Mouse (Mus musculus) midbrain, embryonic 11.5 days (tissue): ENCODE results near the gene Tent5b. TPM values are rescaled to one million over a fixed set of nuclear protein-coding genes. Genes with fewer than 3 reads are reported as not detected.

Source experiments
- ATAC-seq: fragments of 200-750 bp; cut with Nextera tagmentation; 2 replicates; pipeline ENCODE4 v1.8.0; 2017; ENCODE audit warnings: moderate TSS enrichment, moderate library complexity; ENCODE audit not compliant: low FRiP score
- DNase-seq: peaks from one replicate; pipeline ENCODE4 v3.0.0; 2015; ENCODE audit warnings: low spot score; ENCODE audit errors: missing footprints
- H3K27ac ChIP-seq: fragments of 300-500 bp; sonication (generic); 2 replicates; pipeline ENCODE4 v1.5.1; 2014; ENCODE audit warnings: low read depth, low read length
- H3K27me3 ChIP-seq: fragments of 300-500 bp; sonication (generic); 2 replicates; pipeline ENCODE4 v1.6.1; 2014; ENCODE audit warnings: mild to moderate bottlenecking, low read length, moderate library complexity, mixed read lengths; ENCODE audit not compliant: control insufficient read depth, insufficient read depth
- H3K36me3 ChIP-seq: fragments of 300-500 bp; sonication (generic); 2 replicates; pipeline ENCODE4 v1.6.1; 2014; ENCODE audit warnings: mild to moderate bottlenecking, low read length, moderate library complexity, mixed read lengths; ENCODE audit not compliant: control insufficient read depth, insufficient read depth
- H3K4me1 ChIP-seq: fragments of 300-500 bp; sonication (generic); 2 replicates; pipeline ENCODE4 v1.6.1; 2014; ENCODE audit warnings: low read length; ENCODE audit not compliant: control insufficient read depth, insufficient read depth
- H3K4me2 ChIP-seq: fragments of 300-500 bp; sonication (generic); 2 replicates; pipeline ENCODE4 v1.6.1; 2014; ENCODE audit warnings: mild to moderate bottlenecking, moderate library complexity
- H3K4me3 ChIP-seq: fragments of 300-500 bp; sonication (generic); 2 replicates; pipeline ENCODE4 v1.5.1; 2014; ENCODE audit warnings: low read depth, low read length
- H3K9ac ChIP-seq: fragments of 300-500 bp; sonication (generic); 2 replicates; pipeline ENCODE4 v1.6.1; 2014; ENCODE audit warnings: low read length
- H3K9me3 ChIP-seq: fragments of 300-500 bp; sonication (generic); 2 replicates; pipeline ENCODE4 v1.6.1; 2016; ENCODE audit warnings: low read length; ENCODE audit not compliant: control insufficient read depth
- WGBS: fragments of 180-500 bp; shearing (Covaris S2); extraction: QIAGEN DNeasy Blood & Tissue Kit; methylation state at CpG from one replicate; pipeline ENCODE4 v1.1.7; 2014; 5-methylcytosine and 5-hydroxymethylcytosine counted together
- polyA plus RNA-seq: library from polyadenylated mRNA; unstranded; fragments of >200 nt; fragmentation: Nextera tagmentation; extraction: Ambion mirVana; gene quantifications from 2 replicates; pipeline ENCODE4 v1.2.1, GENCODE M21; 2014

The Tent5b gene
- polyA plus RNA-seq, 1 experiment from 2014 or later = 0.53 TPM

GRCm38 (mm10) chr4:133481488-133481887, 1.6 kb downstream of the Tent5b start:
- Histone ChIP-seq H3K9ac (no peak overlapping the region), H3K27ac (no peak overlapping the region), H3K4me3 (no peak overlapping the region), H3K9me3 (no peaks in the 10 kb centered on the region), H3K27me3 (peaks cover 21% of the 10 kb centered on the region), H3K4me2 (no peak overlapping the region), H3K36me3 (no peaks in the 10 kb centered on the region), H3K4me1 (peaks cover 9% of the 10 kb centered on the region)
- DNase-seq (no peak), ATAC-seq (no peak)
- WGBS = 38% methylated on average over 4 of the region's 4 CpGs

- H3K27ac ChIP-seq = no peak overlapping the region
- H3K4me2 ChIP-seq = no peak overlapping the region
- no peaks in the 10 kb centered on the region for H3K36me3 ChIP-seq
- 82% methylated on average over 3 of the region's 3 CpGs for WGBS
- H3K4me1 ChIP-seq = peaks cover 9% of the 10 kb centered on the region
- no peaks in the 10 kb centered on the region for H3K9me3 ChIP-seq
- no peak overlapping the region for H3K9ac ChIP-seq
- DNase-seq = no peak
- H3K27me3 ChIP-seq = peaks cover 21% of the 10 kb centered on the region
- no peak overlapping the region for H3K4me3 ChIP-seq
- no peak for ATAC-seq
Observed at GRCm38 (mm10) chr4:133482479-133482878, 2.5 kb downstream of the Tent5b start.

- DNase-seq (peak; percentile 84), ATAC-seq (no peak)
- Histone ChIP-seq H3K27ac (no peak overlapping the region), H3K4me1 (peaks cover 8% of the 10 kb centered on the region), H3K36me3 (no peaks in the 10 kb centered on the region), H3K9ac (no peak overlapping the region; the same call in 1 of the 2 replicates), H3K4me2 (peak overlapping the region; percentile 4; the same call in 1 of the 2 replicates), H3K4me3 (no peak overlapping the region), H3K9me3 (no peaks in the 10 kb centered on the region), H3K27me3 (peaks cover 21% of the 10 kb centered on the region)
- WGBS = 11% methylated on average over 22 of the region's 22 CpGs
Observed at GRCm38 (mm10) chr4:133484266-133485025, 4.5 kb downstream of the Tent5b start.

GRCm38 (mm10) chr4:133485691-133486425, 5.9 kb downstream of the Tent5b start:
- DNase-seq (no peak), ATAC-seq (no peak)
- WGBS = 91% methylated on average over 28 of the region's 28 CpGs
- Histone ChIP-seq H3K27ac (no peak overlapping the region), H3K9me3 (no peaks in the 10 kb centered on the region), H3K36me3 (no peaks in the 10 kb centered on the region), H3K27me3 (peaks cover 12% of the 10 kb centered on the region), H3K4me2 (no peak overlapping the region), H3K4me3 (no peak overlapping the region), H3K9ac (no peak overlapping the region), H3K4me1 (peaks cover 4% of the 10 kb centered on the region; the same call in 1 of the 2 replicates)

GRCm38 (mm10) chr4:133486673-133487357, 6.9 kb downstream of the Tent5b start:
- H3K27ac ChIP-seq = no peak overlapping the region
- H3K4me1 ChIP-seq = peaks cover 4% of the 10 kb centered on the region; the same call in 1 of the 2 replicates
- no peak overlapping the region for H3K9ac ChIP-seq
- H3K4me3 ChIP-seq = no peak overlapping the region
- 95% methylated on average over 26 of the region's 26 CpGs for WGBS
- no peak overlapping the region for H3K4me2 ChIP-seq
- no peak for DNase-seq
- H3K27me3 ChIP-seq = peaks cover 2% of the 10 kb centered on the region
- ATAC-seq = no peak
- H3K36me3 ChIP-seq = no peaks in the 10 kb centered on the region
- H3K9me3 ChIP-seq = no peaks in the 10 kb centered on the region

- WGBS = 89% methylated on average over 20 of the region's 20 CpGs
- Histone ChIP-seq H3K27ac (no peak overlapping the region), H3K4me1 (peaks cover 4% of the 10 kb centered on the region; the same call in 1 of the 2 replicates)
Observed at GRCm38 (mm10) chr4:133488619-133489392, 8.9 kb downstream of the Tent5b start.

GRCm38 (mm10) chr4:133489489-133490245, 9.7 kb downstream of the Tent5b start:
- Histone ChIP-seq H3K9me3 (no peaks in the 10 kb centered on the region), H3K4me1 (peaks cover 4% of the 10 kb centered on the region; the same call in 1 of the 2 replicates), H3K4me2 (no peak overlapping the region), H3K4me3 (no peak overlapping the region), H3K27me3 (peaks cover 3% of the 10 kb centered on the region; the same call in 1 of the 2 replicates), H3K27ac (no peak overlapping the region), H3K36me3 (no peaks in the 10 kb centered on the region), H3K9ac (no peak overlapping the region)
- ATAC-seq (no peak), DNase-seq (no peak)
- 64% methylated on average over 4 of the region's 4 CpGs for WGBS

More at GRCm38 (mm10) chr4:133488619-133489392, 8.9 kb downstream of the Tent5b start:
- Histone ChIP-seq H3K4me2 (no peak overlapping the region), H3K4me3 (no peak overlapping the region), H3K36me3 (no peaks in the 10 kb centered on the region), H3K27me3 (peaks cover 2% of the 10 kb centered on the region; the same call in 1 of the 2 replicates), H3K9me3 (no peaks in the 10 kb centered on the region), H3K9ac (no peak overlapping the region)
- no peak for DNase-seq
- no peak for ATAC-seq

- H3K4me1 ChIP-seq = peaks cover 4% of the 10 kb centered on the region; the same call in 1 of the 2 replicates
- DNase-seq = no peak
- H3K27ac ChIP-seq = no peak overlapping the region
- H3K9me3 ChIP-seq = no peaks in the 10 kb centered on the region
- no peaks in the 10 kb centered on the region for H3K36me3 ChIP-seq
- no peak overlapping the region for H3K9ac ChIP-seq
- WGBS = 51% methylated on average over 10 of the region's 10 CpGs
- H3K27me3 ChIP-seq = peaks cover 24% of the 10 kb centered on the region
- no peak for ATAC-seq
- H3K4me2 ChIP-seq = no peak overlapping the region
- H3K4me3 ChIP-seq = no peak overlapping the region
Observed at GRCm38 (mm10) chr4:133491800-133492199, 11.9 kb downstream of the Tent5b start.
